Mouse (Mus musculus) limb, embryonic 12.5 days (tissue): Measurements from ENCODE around the gene Ctsg. TPM values are rescaled to one million over a fixed set of nuclear protein-coding genes. Genes with fewer than 3 reads are reported as not detected.
"Not testable (repeated sequence)": the region's sequence is repeated elsewhere in the genome, so short reads cannot be mapped to it uniquely, and the experiment has no call there.

Experiments
- ATAC-seq: fragments of 200-750 bp; cut with Nextera tagmentation; 2 replicates; pipeline ENCODE4 v1.8.0; 2017; ENCODE audit warnings: low read depth, moderate TSS enrichment; ENCODE audit not compliant: insufficient number of reproducible peaks, insufficient read depth, low FRiP score, low TSS enrichment
- H3K27ac ChIP-seq: fragments of 300-500 bp; sonication (generic); 2 replicates; pipeline ENCODE4 v1.5.1; 2016; ENCODE audit warnings: mild to moderate bottlenecking, moderate library complexity
- H3K27me3 ChIP-seq: fragments of 300-500 bp; sonication (generic); 2 replicates; pipeline ENCODE4 v1.6.1; 2016; ENCODE audit warnings: mild to moderate bottlenecking, moderate library complexity
- H3K36me3 ChIP-seq: fragments of 300-500 bp; sonication (generic); 2 replicates; pipeline ENCODE4 v1.6.1; 2016; ENCODE audit warnings: mild to moderate bottlenecking, moderate library complexity
- H3K4me1 ChIP-seq: fragments of 300-500 bp; sonication (generic); replicated peaks from 2 replicates; pipeline ENCODE4 v1.6.1; 2016
- H3K4me2 ChIP-seq: fragments of 300-500 bp; sonication (generic); 2 replicates; pipeline ENCODE4 v1.6.1; 2016; ENCODE audit warnings: mild to moderate bottlenecking, moderate library complexity
- H3K4me3 ChIP-seq: fragments of 300-500 bp; sonication (generic); replicated peaks from 2 replicates; pipeline ENCODE4 v1.5.1; 2016; ENCODE audit warnings: mild to moderate bottlenecking
- H3K9ac ChIP-seq: fragments of 300-500 bp; sonication (generic); replicated peaks from 2 replicates; pipeline ENCODE4 v1.6.1; 2016; ENCODE audit warnings: mild to moderate bottlenecking, moderate library complexity
- H3K9me3 ChIP-seq: fragments of 300-500 bp; sonication (generic); 2 replicates; pipeline ENCODE4 v1.6.1; 2016; ENCODE audit warnings: mild to moderate bottlenecking, moderate library complexity
- WGBS: fragments of 180-500 bp; shearing (Covaris S2); methylation state at CpG from one replicate; pipeline ENCODE4 v1.1.7; 2016; 5-methylcytosine and 5-hydroxymethylcytosine counted together
- microRNA-seq: library from miRNA; unstranded; fragments of <30 nt; microRNA quantifications from one replicate; pipeline ENCODE4, GENCODE M21; 2017
- polyA plus RNA-seq: library from polyadenylated mRNA; unstranded; fragments of >200 nt; fragmentation: Nextera tagmentation; extraction: Ambion mirVana; gene quantifications from 2 replicates; pipeline ENCODE4 v1.2.1, GENCODE M21; 2016

The Ctsg gene
- polyA plus RNA-seq, 1 experiment from 2014 or later, result not detected

GRCm38 (mm10) chr14:56097597-56097996, 4.8 kb downstream of the Ctsg start:
- no peak overlapping the region for H3K4me2 ChIP-seq
- no peaks in the 10 kb centered on the region for H3K4me1 ChIP-seq
- H3K9me3 ChIP-seq, result no peaks in the 10 kb centered on the region
- H3K36me3 ChIP-seq, result no peaks in the 10 kb centered on the region
- H3K4me3 ChIP-seq, result no peak overlapping the region
- no peak for ATAC-seq
- no peak overlapping the region for H3K27ac ChIP-seq
- no peak overlapping the region for H3K9ac ChIP-seq
- WGBS, result 83% methylated on average over 1 of the region's 1 CpGs
- H3K27me3 ChIP-seq, result no peaks in the 10 kb centered on the region

- no peak overlapping the region for H3K27ac ChIP-seq
- ATAC-seq, result no peak
- H3K9ac ChIP-seq, result no peak overlapping the region
- H3K36me3 ChIP-seq, result no peaks in the 10 kb centered on the region
- 82% methylated on average over 2 of the region's 2 CpGs for WGBS
- H3K9me3 ChIP-seq, result no peaks in the 10 kb centered on the region
- H3K27me3 ChIP-seq, result no peaks in the 10 kb centered on the region
- no peak overlapping the region for H3K4me2 ChIP-seq
- no peaks in the 10 kb centered on the region for H3K4me1 ChIP-seq
- no peak overlapping the region for H3K4me3 ChIP-seq
These were observed 9.0 kb downstream of the Ctsg start for GRCm38 (mm10) chr14:56093353-56093752.

- Histone ChIP-seq H3K4me3 (no peak overlapping the region), H3K27me3 (no peaks in the 10 kb centered on the region), H3K4me1 (no peaks in the 10 kb centered on the region), H3K9me3 (no peaks in the 10 kb centered on the region), H3K9ac (no peak overlapping the region), H3K36me3 (no peaks in the 10 kb centered on the region), H3K4me2 (no peak overlapping the region), H3K27ac (no peak overlapping the region)
- no peak for ATAC-seq
- WGBS, result 70% methylated on average over 3 of the region's 3 CpGs
These were observed 15.7 kb downstream of the Ctsg start for GRCm38 (mm10) chr14:56086711-56087110.

DNA sequence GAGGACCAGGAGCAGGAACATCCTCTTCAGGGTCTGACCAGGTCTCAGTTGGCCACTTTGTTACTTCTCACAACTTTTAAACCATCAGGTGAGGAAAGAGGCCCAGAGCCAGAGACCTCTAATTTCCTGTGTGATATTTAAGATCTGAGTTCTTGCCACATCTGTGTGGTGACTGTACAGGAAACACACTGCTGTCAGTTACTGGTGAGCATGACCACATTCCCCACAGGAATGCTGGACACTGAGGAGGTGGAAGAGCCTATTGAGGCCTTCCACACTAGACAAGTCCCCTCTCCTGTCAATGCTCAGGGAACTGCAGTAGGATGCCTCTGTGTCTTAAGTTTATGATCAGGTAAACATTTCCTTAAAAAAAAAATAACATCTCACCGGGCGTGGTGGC, 17.2 kb downstream of the Ctsg start, which contains the start of gene Mcpt8:
Gene Mcpt8, minus strand, starts transcription at position 107 of the 400 bp plus-strand sequence.
- Histone ChIP-seq H3K4me3 (no peak within 1 kb of the TSS), H3K9ac (no peak within 1 kb of the TSS), H3K9me3 (no peaks in the 10 kb centered on the region), H3K36me3 (no peaks in the 10 kb centered on the region), H3K4me2 (no peak within 1 kb of the TSS), H3K27ac (no peak within 1 kb of the TSS), H3K27me3 (no peaks in the 10 kb centered on the region), H3K4me1 (no peaks in the 10 kb centered on the region)
- no peak for ATAC-seq
- WGBS, result 98% methylated on average over 2 of the region's 2 CpGs

- Histone ChIP-seq H3K4me3 (no peak overlapping the region), H3K27me3 (no peaks in the 10 kb centered on the region), H3K9ac (no peak overlapping the region), H3K4me2 (no peak overlapping the region), H3K36me3 (no peaks in the 10 kb centered on the region), H3K27ac (no peak overlapping the region), H3K9me3 (no peaks in the 10 kb centered on the region), H3K4me1 (no peaks in the 10 kb centered on the region)
- WGBS, result 88% methylated on average over 4 of the region's 4 CpGs
- no peak for ATAC-seq
These were observed 20.4 kb downstream of the Ctsg start for GRCm38 (mm10) chr14:56082016-56082415.

DNA sequence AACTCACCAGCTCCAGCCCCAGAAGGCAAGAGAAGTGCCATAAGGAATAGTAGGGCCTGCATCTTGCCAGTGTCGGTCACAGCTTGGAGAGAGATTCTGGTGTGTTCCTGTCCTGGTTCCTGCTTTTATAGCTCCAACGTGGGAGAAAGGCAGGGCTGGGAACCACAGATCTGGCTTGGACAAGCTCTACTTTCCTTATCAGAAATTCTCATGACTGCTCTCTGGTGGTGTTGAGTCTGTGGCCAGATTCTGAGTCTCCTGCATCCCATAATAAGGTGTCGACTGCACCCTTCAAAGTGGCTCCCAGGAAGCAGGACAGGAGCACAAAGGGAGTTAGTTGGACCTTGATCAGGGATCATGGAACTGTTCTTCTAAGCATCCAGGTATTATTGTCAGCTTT, 40.2 kb downstream of the Ctsg start, which contains the start of gene Mcpt4:
Gene Mcpt4, minus strand, starts transcription at position 101 of the 400 bp plus-strand sequence.
- not testable (repeated sequence) for H3K4me2 ChIP-seq, H3K4me3 ChIP-seq, H3K27me3 ChIP-seq, ATAC-seq, H3K27ac ChIP-seq, H3K36me3 ChIP-seq, H3K4me1 ChIP-seq, H3K9me3 ChIP-seq, H3K9ac ChIP-seq
- 65% methylated on average over 3 of the region's 3 CpGs for WGBS

DNA sequence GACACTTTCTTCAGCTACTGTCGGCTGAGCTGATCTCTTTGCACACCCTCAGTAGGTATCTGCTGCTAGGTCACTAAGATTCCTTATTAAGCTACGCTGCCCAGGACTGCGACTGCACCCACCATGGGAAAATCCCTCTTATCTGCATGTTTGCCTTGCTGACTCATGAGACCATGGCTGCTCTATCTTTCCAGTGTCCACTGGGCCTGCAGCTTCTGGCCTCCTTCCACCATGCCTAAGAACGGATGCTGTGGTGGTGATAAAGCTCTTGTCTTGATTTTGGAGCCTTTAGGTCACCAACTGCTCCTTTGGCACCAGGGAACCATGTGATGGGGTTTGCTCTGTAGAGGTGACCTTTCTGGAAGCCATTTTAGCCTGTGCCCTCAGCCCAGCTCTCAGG, 44.7 kb downstream of the Ctsg start:
- Histone ChIP-seq H3K9ac (no peak overlapping the region), H3K4me2 (no peak overlapping the region), H3K4me1 (no peaks in the 10 kb centered on the region), H3K4me3 (no peak overlapping the region), H3K27me3 (no peaks in the 10 kb centered on the region), H3K36me3 (no peaks in the 10 kb centered on the region), H3K27ac (no peak overlapping the region), H3K9me3 (no peaks in the 10 kb centered on the region)
- no peak for ATAC-seq
- 79% methylated on average over 4 of the region's 4 CpGs for WGBS

GRCm38 (mm10) chr14:56055408-56055807, 47.0 kb downstream of the Ctsg start:
- Histone ChIP-seq H3K9me3 (no peaks in the 10 kb centered on the region), H3K4me2 (no peak overlapping the region), H3K9ac (no peak overlapping the region), H3K4me3 (no peak overlapping the region), H3K27me3 (no peaks in the 10 kb centered on the region), H3K36me3 (no peaks in the 10 kb centered on the region), H3K4me1 (no peaks in the 10 kb centered on the region), H3K27ac (no peak overlapping the region)
- WGBS, result 84% methylated on average over 3 of the region's 3 CpGs
- no peak for ATAC-seq

Small RNAs within 50 kb of the gene (microRNA-seq; reads per million reads assigned to microRNA genes)
- not detected for gene Mir6949

Other genes with a start within 250 kb of the Ctsg start
- 38.9 and 46.0 TPM in 2 replicates for gene Nynrin, start 248.6 kb downstream of the Ctsg start, polyA plus RNA-seq
- 0.20 and 0.21 TPM in 2 replicates for gene Cbln3, start 218.2 kb downstream of the Ctsg start, polyA plus RNA-seq
- 36.9 and 38.8 TPM in 2 replicates for gene Khnyn, start 217.6 kb downstream of the Ctsg start, polyA plus RNA-seq
- gene Sdr39u1, start 202.3 kb downstream of the Ctsg start, polyA plus RNA-seq, result 81.7 and 86.3 TPM in 2 replicates
- gene Cma1, start 157.9 kb downstream of the Ctsg start, polyA plus RNA-seq, result 0.20 and 0.45 TPM in 2 replicates
- gene Cma2, start 151.6 kb downstream of the Ctsg start, polyA plus RNA-seq, result not detected in 2 replicates
- not detected in 2 replicates for gene Mcpt1, start 84.6 kb downstream of the Ctsg start, polyA plus RNA-seq
- not detected in 2 replicates for gene Mcpt9, start 72.1 kb downstream of the Ctsg start, polyA plus RNA-seq
- gene Mcpt2, start 60.5 kb downstream of the Ctsg start, polyA plus RNA-seq, result not detected in 2 replicates
- gene Mcpt4, start 40.3 kb downstream of the Ctsg start, polyA plus RNA-seq, result not detected in 2 replicates
- gene Mcpt8, start 17.3 kb downstream of the Ctsg start, polyA plus RNA-seq, result not detected in 2 replicates
- gene Gzme, start 18.1 kb upstream of the Ctsg start, polyA plus RNA-seq, result not detected in 2 replicates
- not detected in 2 replicates for gene Gzmd, start 30.0 kb upstream of the Ctsg start, polyA plus RNA-seq
- not detected in 2 replicates for gene Gzmg, start 57.0 kb upstream of the Ctsg start, polyA plus RNA-seq
- gene Gzmn, start 72.0 kb upstream of the Ctsg start, polyA plus RNA-seq, result not detected in 2 replicates
- not detected in 2 replicates for gene Gzmf, start 108.8 kb upstream of the Ctsg start, polyA plus RNA-seq
- gene Gzmc, start 132.1 kb upstream of the Ctsg start, polyA plus RNA-seq, result 0.41 TPM in 1 of 2 replicates, not detected in the other
- gene Gzmb, start 159.7 kb upstream of the Ctsg start, polyA plus RNA-seq, result 0.14 and 0.44 TPM in 2 replicates